Mouse (Mus musculus): Measurements from ENCODE around the gene Gigyf2. TPM values are rescaled to one million over a fixed set of nuclear protein-coding genes. Genes with fewer than 3 reads are reported as not detected.
"Not testable (repeated sequence)": the region's sequence is repeated elsewhere in the genome, so short reads cannot be mapped to it uniquely, and the experiment has no call there.

Gene Gigyf2
- polyA plus RNA-seq, 1 experiment from 2014 or later: 50.0 TPM

DNA sequence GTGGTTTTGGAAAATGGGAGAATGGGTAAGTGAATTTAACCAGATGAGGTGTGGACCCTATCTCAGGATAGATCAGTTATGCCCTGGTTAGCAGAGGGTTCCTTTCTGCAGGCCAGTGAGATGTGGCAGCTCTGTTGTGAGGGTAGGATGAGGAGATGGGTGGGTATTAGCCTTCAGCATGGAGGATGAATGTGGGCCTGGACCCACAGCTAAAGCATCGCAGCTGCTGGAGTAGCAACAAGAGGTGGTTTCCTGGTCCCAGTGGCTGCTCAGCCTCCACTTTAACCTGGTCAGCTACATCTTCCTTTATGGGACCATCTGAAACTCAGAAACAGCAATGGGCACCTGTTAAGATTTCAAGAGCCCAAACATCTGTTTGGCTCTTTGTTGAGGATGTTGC lies 129.6 kb downstream of the Gigyf2 start:
- Histone ChIP-seq H3K9me3 (replicated peaks; ENCODE audit: control insufficient read depth, low read length) (no peaks in the 10 kb centered on the region), H3K4me1 (ENCODE audit: control insufficient read depth, insufficient read depth, low read length) (no peaks in the 10 kb centered on the region), H3K27ac (ENCODE audit: low read depth, low read length) (no peak overlapping the region), H3K9ac (ENCODE audit: low read length) (no peak overlapping the region), H3K4me3 (ENCODE audit: low read depth, low read length) (no peak overlapping the region), H3K4me2 (ENCODE audit: low read length) (no peak overlapping the region), H3K36me3 (ENCODE audit: control insufficient read depth, insufficient read depth, low read length) (0 out of 2 replicates have a peak, but pooled peaks cover 3% of the 10 kb centered on the region), H3K27me3 (replicated peaks; ENCODE audit: control insufficient read depth, insufficient read depth, low read length) (no peaks in the 10 kb centered on the region)
- ATAC-seq (no peak), DNase-seq (ENCODE audit: low spot score) (no peak)
- 90% methylated on average over 1 of the region's 1 CpGs for WGBS

DNA sequence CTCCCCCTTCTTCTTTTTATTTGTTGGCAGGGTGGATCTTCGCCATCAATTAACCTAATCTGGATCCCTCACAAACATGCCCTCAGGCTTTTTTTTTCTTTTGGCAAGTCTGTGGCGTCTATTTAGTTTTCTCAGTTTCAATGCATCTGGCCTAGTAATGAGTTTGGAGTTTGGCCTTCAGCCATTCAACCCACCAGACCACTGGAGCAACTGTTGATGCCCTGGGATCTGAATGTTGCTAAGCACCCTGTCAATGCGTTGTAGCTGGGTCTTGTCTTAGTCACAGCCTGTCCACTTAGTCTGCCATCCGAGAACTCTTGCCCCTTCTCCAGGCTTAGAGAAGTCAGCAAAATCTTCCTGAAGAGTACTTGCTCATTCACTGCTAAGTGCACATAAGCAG lies 131.2 kb downstream of the Gigyf2 start:
- H3K4me2 ChIP-seq (ENCODE audit: low read length): no peak overlapping the region
- H3K36me3 ChIP-seq (ENCODE audit: control insufficient read depth, insufficient read depth, low read length): 0 out of 2 replicates have a peak, but pooled peaks cover 2% of the 10 kb centered on the region
- no peaks in the 10 kb centered on the region for H3K9me3 ChIP-seq (replicated peaks; ENCODE audit: control insufficient read depth, low read length)
- no peak overlapping the region for H3K27ac ChIP-seq (ENCODE audit: low read depth, low read length)
- DNase-seq (ENCODE audit: low spot score): no peak
- no peak for ATAC-seq
- 84% methylated on average over 4 of the region's 4 CpGs for WGBS
- no peaks in the 10 kb centered on the region for H3K4me1 ChIP-seq (ENCODE audit: control insufficient read depth, insufficient read depth, low read length)
- no peaks in the 10 kb centered on the region for H3K27me3 ChIP-seq (replicated peaks; ENCODE audit: control insufficient read depth, insufficient read depth, low read length)
- no peak overlapping the region for H3K4me3 ChIP-seq (ENCODE audit: low read depth, low read length)
- H3K9ac ChIP-seq (ENCODE audit: low read length): no peak overlapping the region

DNA sequence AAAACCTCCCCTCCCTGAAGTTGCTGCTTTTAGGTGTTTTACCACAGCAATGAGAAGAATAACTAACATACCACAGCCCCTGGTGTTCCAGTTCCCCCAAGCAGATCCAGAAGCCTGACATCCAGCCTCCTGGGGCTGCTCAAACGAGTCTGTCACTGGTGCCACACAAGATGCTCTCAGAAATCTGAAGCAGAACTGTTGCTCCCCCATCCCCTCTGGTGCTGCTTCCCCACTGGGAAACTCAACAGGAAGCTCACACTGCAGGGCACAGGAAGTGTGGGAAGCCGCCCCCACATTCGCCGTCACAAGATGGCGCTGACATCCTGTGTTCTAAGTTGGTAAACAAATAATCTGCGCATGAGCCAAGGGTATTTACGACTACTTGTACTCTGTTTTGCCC lies 133.1 kb downstream of the Gigyf2 start:
- not testable (repeated sequence) for H3K4me2 ChIP-seq (ENCODE audit: low read length); H3K9me3 ChIP-seq (replicated peaks; ENCODE audit: control insufficient read depth, low read length); H3K27ac ChIP-seq (ENCODE audit: low read depth, low read length); H3K27me3 ChIP-seq (replicated peaks; ENCODE audit: control insufficient read depth, insufficient read depth, low read length); DNase-seq (ENCODE audit: low spot score); ATAC-seq; H3K9ac ChIP-seq (ENCODE audit: low read length); H3K4me3 ChIP-seq (ENCODE audit: low read depth, low read length); H3K36me3 ChIP-seq (ENCODE audit: control insufficient read depth, insufficient read depth, low read length); H3K4me1 ChIP-seq (ENCODE audit: control insufficient read depth, insufficient read depth, low read length)
- 92% methylated on average over 5 of the region's 7 CpGs for WGBS

DNA sequence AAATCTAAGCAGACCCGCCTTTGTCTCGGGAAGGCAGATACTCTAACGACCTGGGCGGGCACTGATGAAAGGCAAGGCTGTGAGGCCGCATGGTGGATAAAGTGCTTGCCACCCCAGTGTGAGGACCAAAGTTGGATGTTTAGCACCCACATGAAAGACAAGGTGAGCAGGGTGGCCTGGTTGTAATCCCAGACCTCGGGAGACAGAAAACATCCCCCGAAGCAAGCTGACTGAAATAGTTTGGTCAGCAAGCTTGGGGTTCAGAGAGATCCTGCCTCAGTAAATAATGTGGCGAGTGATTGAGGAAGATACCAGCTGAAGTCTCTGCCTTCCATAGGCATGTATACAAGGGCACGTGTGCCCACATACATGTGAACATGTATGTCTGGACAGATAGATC lies 140.7 kb downstream of the Gigyf2 start:
- H3K27ac ChIP-seq (ENCODE audit: low read depth, low read length): no peak overlapping the region
- no peaks in the 10 kb centered on the region for H3K4me1 ChIP-seq (ENCODE audit: control insufficient read depth, insufficient read depth, low read length)
- no peak for DNase-seq (ENCODE audit: low spot score)
- H3K9ac ChIP-seq (ENCODE audit: low read length): no peak overlapping the region
- no peak overlapping the region for H3K4me3 ChIP-seq (ENCODE audit: low read depth, low read length)
- H3K36me3 ChIP-seq (ENCODE audit: control insufficient read depth, insufficient read depth, low read length): no peaks in the 10 kb centered on the region
- no peak overlapping the region for H3K4me2 ChIP-seq (ENCODE audit: low read length)
- ATAC-seq: no peak
- H3K27me3 ChIP-seq (replicated peaks; ENCODE audit: control insufficient read depth, insufficient read depth, low read length): 0 out of 2 replicates have a peak, but pooled peaks cover 3% of the 10 kb centered on the region
- no peaks in the 10 kb centered on the region for H3K9me3 ChIP-seq (replicated peaks; ENCODE audit: control insufficient read depth, low read length)
- WGBS: 63% methylated on average over 9 of the region's 9 CpGs

DNA sequence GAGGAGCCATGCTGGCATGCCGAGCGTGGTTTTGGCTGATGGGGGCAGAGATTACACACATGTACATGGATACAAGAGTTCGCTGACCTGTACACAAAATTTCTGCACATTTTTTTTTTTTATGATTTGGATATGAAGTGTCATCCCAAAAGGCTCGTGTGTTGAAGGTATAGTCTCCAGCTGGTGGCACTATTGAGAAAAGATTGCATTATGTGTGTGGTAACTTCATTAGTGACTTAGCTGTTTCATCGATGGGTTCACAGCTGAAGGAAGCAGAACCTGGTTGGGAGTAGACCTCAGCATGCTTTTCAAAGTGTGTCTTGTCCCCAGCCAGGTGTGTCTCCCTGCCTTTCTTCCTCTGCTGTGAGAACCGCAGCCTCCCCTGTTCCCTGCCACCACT lies 141.5 kb downstream of the Gigyf2 start:
- Histone ChIP-seq H3K9ac (ENCODE audit: low read length) (no peak overlapping the region), H3K27me3 (replicated peaks; ENCODE audit: control insufficient read depth, insufficient read depth, low read length) (0 out of 2 replicates have a peak, but pooled peaks cover 3% of the 10 kb centered on the region), H3K4me1 (ENCODE audit: control insufficient read depth, insufficient read depth, low read length) (no peaks in the 10 kb centered on the region), H3K27ac (ENCODE audit: low read depth, low read length) (no peak overlapping the region), H3K9me3 (replicated peaks; ENCODE audit: control insufficient read depth, low read length) (no peaks in the 10 kb centered on the region), H3K4me3 (ENCODE audit: low read depth, low read length) (no peak overlapping the region), H3K4me2 (ENCODE audit: low read length) (no peak overlapping the region), H3K36me3 (ENCODE audit: control insufficient read depth, insufficient read depth, low read length) (no peaks in the 10 kb centered on the region)
- ATAC-seq: no peak
- 81% methylated on average over 6 of the region's 6 CpGs for WGBS
- DNase-seq (ENCODE audit: low spot score): peak; percentile 34

DNA sequence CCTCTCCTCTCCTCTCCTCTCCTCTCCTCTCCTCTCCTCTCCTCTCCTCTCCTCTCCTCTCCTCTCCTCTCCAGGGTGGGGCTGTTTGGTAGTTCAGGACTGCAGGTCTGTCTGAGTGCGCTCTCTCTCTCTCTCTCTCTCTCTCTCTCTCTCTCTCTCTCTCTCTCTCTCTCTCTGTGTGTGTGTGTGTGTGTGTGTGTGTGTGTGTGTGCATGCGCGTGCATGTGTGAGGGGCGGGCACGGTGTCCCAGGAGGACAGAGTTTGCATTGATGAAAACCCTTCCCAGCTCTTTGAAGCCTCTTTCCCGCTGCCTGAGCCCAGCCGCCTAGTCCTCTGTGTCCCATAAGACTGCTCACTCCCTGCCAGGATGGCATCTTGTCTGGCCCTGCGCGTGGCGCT lies 143.2 kb downstream of the Gigyf2 start, which contains the start of gene Snorc:
Gene Snorc, plus strand, starts transcription at position 301 of the 400 bp plus-strand sequence.
- not testable (repeated sequence) for H3K36me3 ChIP-seq (ENCODE audit: control insufficient read depth, insufficient read depth, low read length); H3K27me3 ChIP-seq (replicated peaks; ENCODE audit: control insufficient read depth, insufficient read depth, low read length); H3K9ac ChIP-seq (ENCODE audit: low read length); H3K4me3 ChIP-seq (ENCODE audit: low read depth, low read length); H3K4me1 ChIP-seq (ENCODE audit: control insufficient read depth, insufficient read depth, low read length); H3K27ac ChIP-seq (ENCODE audit: low read depth, low read length); DNase-seq (ENCODE audit: low spot score); H3K9me3 ChIP-seq (replicated peaks; ENCODE audit: control insufficient read depth, low read length); ATAC-seq; H3K4me2 ChIP-seq (ENCODE audit: low read length)
- WGBS: 21% methylated on average over 9 of the region's 10 CpGs

DNA sequence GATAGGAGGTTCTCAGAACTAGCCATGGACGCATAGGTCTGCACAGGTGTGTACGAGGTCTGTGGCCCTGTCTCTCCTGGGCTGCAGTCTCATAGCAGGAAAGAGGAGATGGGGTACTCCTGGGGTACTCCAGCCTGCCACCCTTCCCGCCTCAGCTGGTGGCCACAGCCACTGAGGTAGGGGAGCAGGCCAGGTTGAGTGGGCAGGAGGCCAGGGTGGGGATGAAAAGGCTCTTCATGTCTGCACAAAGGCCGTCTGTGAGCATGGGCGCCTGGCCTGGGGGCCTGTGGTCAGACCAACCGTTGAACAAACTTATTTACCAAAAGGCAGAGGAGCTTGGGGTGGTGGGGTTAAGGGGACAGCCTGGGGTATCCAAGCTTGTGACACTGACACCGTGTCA lies 145.1 kb downstream of the Gigyf2 start:
- Histone ChIP-seq H3K4me3 (ENCODE audit: low read depth, low read length) (no peak overlapping the region), H3K9me3 (replicated peaks; ENCODE audit: control insufficient read depth, low read length) (no peaks in the 10 kb centered on the region), H3K4me1 (ENCODE audit: control insufficient read depth, insufficient read depth, low read length) (no peaks in the 10 kb centered on the region), H3K27ac (ENCODE audit: low read depth, low read length) (no peak overlapping the region), H3K9ac (ENCODE audit: low read length) (no peak overlapping the region), H3K36me3 (ENCODE audit: control insufficient read depth, insufficient read depth, low read length) (no peaks in the 10 kb centered on the region), H3K4me2 (ENCODE audit: low read length) (no peak overlapping the region), H3K27me3 (replicated peaks; ENCODE audit: control insufficient read depth, insufficient read depth, low read length) (0 out of 2 replicates have a peak, but pooled peaks cover 6% of the 10 kb centered on the region)
- WGBS: 80% methylated on average over 7 of the region's 7 CpGs
- ATAC-seq (no peak), DNase-seq (ENCODE audit: low spot score) (no peak)

DNA sequence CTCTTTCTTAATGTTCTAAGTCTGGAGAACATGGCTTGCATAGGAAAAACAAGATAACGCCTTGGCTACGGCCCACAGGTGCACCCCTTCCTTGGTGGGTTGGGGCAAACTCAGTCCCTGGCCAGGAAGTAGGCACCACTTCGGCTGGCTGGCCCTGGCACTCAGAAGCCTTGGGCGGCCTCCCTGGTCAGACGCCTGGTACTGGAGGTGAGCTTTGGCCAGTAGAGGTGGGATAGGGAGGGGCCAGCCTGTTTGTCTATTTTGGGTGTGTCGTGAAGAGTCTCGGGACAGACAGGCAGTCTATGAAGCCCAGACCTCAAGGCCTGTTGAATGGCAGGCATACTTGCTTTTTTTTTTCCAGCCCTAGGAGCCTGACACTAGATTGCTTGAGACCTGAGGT lies 145.8 kb downstream of the Gigyf2 start:
- H3K27me3 ChIP-seq (replicated peaks; ENCODE audit: control insufficient read depth, insufficient read depth, low read length): 0 out of 2 replicates have a peak, but pooled peaks cover 6% of the 10 kb centered on the region
- no peak overlapping the region for H3K4me3 ChIP-seq (ENCODE audit: low read depth, low read length)
- WGBS: 79% methylated on average over 7 of the region's 7 CpGs
- H3K27ac ChIP-seq (ENCODE audit: low read depth, low read length): no peak overlapping the region
- H3K4me2 ChIP-seq (ENCODE audit: low read length): no peak overlapping the region
- no peaks in the 10 kb centered on the region for H3K36me3 ChIP-seq (ENCODE audit: control insufficient read depth, insufficient read depth, low read length)
- no peak overlapping the region for H3K9ac ChIP-seq (ENCODE audit: low read length)
- no peak for ATAC-seq
- no peak for DNase-seq (ENCODE audit: low spot score)
- H3K9me3 ChIP-seq (replicated peaks; ENCODE audit: control insufficient read depth, low read length): no peaks in the 10 kb centered on the region
- H3K4me1 ChIP-seq (ENCODE audit: control insufficient read depth, insufficient read depth, low read length): no peaks in the 10 kb centered on the region

DNA sequence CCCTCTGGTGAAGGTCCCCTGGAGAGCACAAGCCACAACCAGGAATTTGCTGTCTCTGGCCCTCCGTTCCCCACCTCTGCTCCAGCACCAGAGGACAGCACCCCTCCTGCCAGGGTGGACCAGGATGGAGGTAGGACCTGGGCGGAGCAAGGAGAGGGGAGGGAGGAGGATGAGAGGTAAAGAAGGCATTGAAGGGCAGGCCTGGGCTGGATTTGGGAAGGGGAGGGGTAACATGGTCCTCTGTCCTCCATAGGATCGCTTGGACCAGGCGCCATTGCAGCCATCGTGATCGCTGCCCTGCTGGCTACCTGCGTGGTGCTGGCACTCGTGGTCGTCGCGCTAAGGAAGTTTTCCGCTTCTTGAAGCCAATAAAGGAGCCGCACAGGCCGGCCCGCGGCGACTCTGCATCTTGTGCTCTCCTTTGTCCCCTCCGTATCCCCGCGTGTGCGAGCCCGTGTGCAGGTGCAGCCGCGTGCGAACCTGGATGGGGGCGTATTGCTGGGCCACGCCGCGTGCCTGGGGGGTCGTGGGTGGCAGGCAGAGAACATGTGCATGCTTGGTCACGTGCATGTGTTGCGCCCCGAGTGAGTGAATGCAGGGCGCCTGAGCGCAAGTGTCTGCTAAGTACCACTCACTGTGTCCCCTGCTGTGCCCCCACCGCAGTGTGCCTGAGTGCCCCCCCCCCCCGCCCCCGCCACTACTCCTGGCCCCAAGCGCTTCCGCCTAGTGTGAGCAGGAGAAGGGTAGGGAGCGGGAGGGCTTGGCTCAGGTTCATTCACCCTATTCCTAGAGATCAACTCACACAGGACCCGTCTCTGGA lies 148.5 kb downstream of the Gigyf2 start:
- Histone ChIP-seq H3K4me2 (ENCODE audit: low read length) (peak overlapping the region; percentile 70), H3K36me3 (ENCODE audit: control insufficient read depth, insufficient read depth, low read length) (no peaks in the 10 kb centered on the region), H3K4me3 (ENCODE audit: low read depth, low read length) (peak overlapping the region; percentile 28), H3K9ac (ENCODE audit: low read length) (peak overlapping the region; percentile 51; the same call in 1 of the 2 replicates), H3K27me3 (replicated peaks; ENCODE audit: control insufficient read depth, insufficient read depth, low read length) (0 out of 2 replicates have a peak, but pooled peaks cover 6% of the 10 kb centered on the region), H3K27ac (ENCODE audit: low read depth, low read length) (no peak overlapping the region), H3K9me3 (replicated peaks; ENCODE audit: control insufficient read depth, low read length) (no peaks in the 10 kb centered on the region), H3K4me1 (ENCODE audit: control insufficient read depth, insufficient read depth, low read length) (no peaks in the 10 kb centered on the region)
- ATAC-seq: peak; percentile 63
- WGBS: 3% methylated on average over 32 of the region's 42 CpGs
- DNase-seq (ENCODE audit: low spot score): peak; percentile 25
